In the genomic region with DNA sequence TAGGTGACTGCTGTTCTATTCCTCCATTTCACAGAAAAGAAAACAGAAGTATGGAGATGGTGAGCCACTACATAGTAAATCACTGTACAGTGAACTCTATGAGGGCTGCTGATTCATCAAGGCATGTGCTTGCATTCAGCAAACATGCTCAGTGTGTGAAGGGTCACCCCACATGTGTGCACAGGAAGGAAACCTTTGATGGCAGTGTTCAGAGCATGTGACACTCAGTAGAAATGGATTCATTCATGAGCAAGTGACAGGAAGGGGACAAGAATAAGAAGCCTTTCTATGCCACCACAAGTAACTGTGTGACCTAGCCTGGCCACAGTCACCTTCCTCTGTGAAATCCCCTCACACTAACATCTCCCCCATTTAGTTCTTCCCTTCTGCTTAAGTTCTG, we compare ENCODE assay signal across 19 mouse cellular contexts. TPM values are rescaled to one million over a fixed set of nuclear protein-coding genes. Genes with fewer than 3 reads are reported as not detected.
DNase-seq lines count a peak whose midpoint lies in the region; ATAC-seq and TF ChIP-seq lines count a peak whose summit lies in the region.
"Had no signal": no experiment of that assay in that cellular context is flagged by ENCODE, and none has a peak within 500 bp of the region (broad histone marks: within the 10 kb centered on the region; RNA-seq: fewer than 3 reads in every experiment).

No protein-coding gene starts in this region.

- no peak for ATAC-seq in liver, embryonic 11.5 days (replicated peaks; ENCODE audit: low FRiP score)
- ATAC-seq in liver, postnatal 0 days, result peak; percentile 97
- ATAC-seq: forebrain, embryonic 15.5 days; midbrain, embryonic 15.5 days had no signal

- no peak overlapping the region for H3K9ac ChIP-seq in liver, adult 2 months (ENCODE audit: low read depth, low read length)
- H3K9ac ChIP-seq in liver, embryonic 11.5 days (ENCODE audit: low read depth, low read length), result no peak overlapping the region
- H3K9ac ChIP-seq in liver, postnatal 0 days (replicated peaks), result no peak overlapping the region
- H3K9ac ChIP-seq: forebrain, embryonic 15.5 days; heart, embryonic 13.5 days; limb, embryonic 15.5 days; midbrain, embryonic 15.5 days had no signal

- H3K4me2 ChIP-seq in liver, embryonic 11.5 days, result no peak overlapping the region
- no peak overlapping the region for H3K4me2 ChIP-seq in liver, postnatal 0 days (ENCODE audit: low read depth, low read length)
- H3K4me2 ChIP-seq: forebrain, embryonic 15.5 days; heart, embryonic 13.5 days; limb, embryonic 15.5 days; midbrain, embryonic 15.5 days had no signal

- no peaks in the 10 kb centered on the region for H3K36me3 ChIP-seq in liver, adult 2 months (ENCODE audit: control insufficient read depth, insufficient read depth, low read length)
- no peaks in the 10 kb centered on the region for H3K36me3 ChIP-seq in liver, embryonic 11.5 days (ENCODE audit: control insufficient read depth, insufficient read depth, low read length)
- H3K36me3 ChIP-seq in liver, postnatal 0 days (replicated peaks; ENCODE audit: insufficient read depth, low read length), result no peaks in the 10 kb centered on the region
- H3K36me3 ChIP-seq: forebrain, embryonic 15.5 days; G1E; heart, embryonic 13.5 days; limb, embryonic 15.5 days; midbrain, embryonic 15.5 days had no signal

- no peak overlapping the region for H3K27ac ChIP-seq in liver, adult 2 months (replicated peaks; ENCODE audit: insufficient read depth, low read depth, low read length)
- H3K27ac ChIP-seq in liver, embryonic 11.5 days (ENCODE audit: low read depth, low read length), result no peak overlapping the region
- H3K27ac ChIP-seq in liver, postnatal 0 days (ENCODE audit: low read depth), result peak overlapping the region; percentile 52; the same call in 1 of the 2 replicates
- H3K27ac ChIP-seq: forebrain, embryonic 15.5 days; heart, embryonic 13.5 days; limb, embryonic 15.5 days; midbrain, embryonic 15.5 days had no signal

- DNase-seq in liver, adult 2 months (ENCODE audit: extremely low read depth, low read depth, low spot score), result peak; percentile 75
- no peak for DNase-seq in liver, embryonic 11.5 days (ENCODE audit: low spot score)
- peak; percentile 34 for DNase-seq in 3T3-L1 (ENCODE audit: low read depth, low spot score)
- DNase-seq in adipocyte (ENCODE audit: low spot score), result peak; percentile 26
- DNase-seq in liver, postnatal 0 days, result peak; percentile 47
- no peak for DNase-seq in left cerebral cortex, postnatal 25 days (ENCODE audit: low spot score in 2 of 2)
- no peak for DNase-seq in frontal cortex, postnatal 25 days (ENCODE audit: low spot score in 2 of 2)
- no peak for DNase-seq in layer of hippocampus, adult 8-10 months (ENCODE audit: low spot score in 2 of 2)
- DNase-seq: adrenal gland, postnatal 14 days; cerebellum, adult 9-11 months; heart, postnatal 4 days; kidney, adult 18-20 months; kidney, postnatal 14 days; lung, postnatal 4 days had no signal

- no peak for TF ChIP-seq POLR2A in liver, adult 2 months (IDR thresholded peaks at IDR 0.05; ENCODE audit: extremely low read depth, insufficient read depth, low read length)

- H3K27me3 ChIP-seq in liver, adult 2 months (ENCODE audit: control insufficient read depth, insufficient read depth, low read length), result no peaks in the 10 kb centered on the region
- H3K27me3 ChIP-seq in liver, embryonic 11.5 days (replicated peaks; ENCODE audit: control insufficient read depth, insufficient read depth, low read length), result no peaks in the 10 kb centered on the region
- H3K27me3 ChIP-seq in liver, postnatal 0 days (ENCODE audit: insufficient read depth, low read length), result no peaks in the 10 kb centered on the region
- H3K27me3 ChIP-seq: forebrain, embryonic 15.5 days; limb, embryonic 15.5 days; midbrain, embryonic 15.5 days had no signal

- peaks cover 12% of the 10 kb centered on the region for H3K4me1 ChIP-seq in liver, adult 2 months (ENCODE audit: control insufficient read depth, insufficient read depth, low read length)
- no peaks in the 10 kb centered on the region for H3K4me1 ChIP-seq in liver, embryonic 11.5 days (replicated peaks; ENCODE audit: control insufficient read depth, insufficient read depth, low read length)
- H3K4me1 ChIP-seq in liver, postnatal 0 days (ENCODE audit: insufficient read depth), result peaks cover 19% of the 10 kb centered on the region
- H3K4me1 ChIP-seq: forebrain, embryonic 15.5 days; limb, embryonic 15.5 days; midbrain, embryonic 15.5 days had no signal

- no peaks in the 10 kb centered on the region for H3K79me2 ChIP-seq in liver, adult 2 months (ENCODE audit: control insufficient read depth, insufficient read depth, low read length)

- TF ChIP-seq CTCF in liver, adult 2 months (IDR thresholded peaks at IDR 0.05; ENCODE audit: low read depth, low read length), result no peak
- no peak for TF ChIP-seq CTCF in liver, postnatal 0 days (IDR thresholded peaks at IDR 0.05; ENCODE audit: low read depth)

- TF ChIP-seq EP300 in liver, postnatal 0 days (IDR thresholded peaks at IDR 0.05; ENCODE audit: low read depth), result 0 out of 2 replicates have a peak, but pooled peaks have one; percentile 38

- no peaks in the 10 kb centered on the region for H3K9me3 ChIP-seq in liver, embryonic 11.5 days (ENCODE audit: control insufficient read depth, low read length)
- H3K9me3 ChIP-seq in liver, postnatal 0 days (ENCODE audit: low read length), result no peaks in the 10 kb centered on the region
- H3K9me3 ChIP-seq: forebrain, embryonic 15.5 days; G1E; heart, embryonic 13.5 days; limb, embryonic 15.5 days; midbrain, embryonic 15.5 days had no signal

- intact Hi-C loops in left cerebral cortex, postnatal 25 days (cut with DNase I), result no loop called here

- H3K4me3 ChIP-seq in liver, adult 2 months (ENCODE audit: insufficient read depth, low read depth, low read length), result no peak overlapping the region
- no peak overlapping the region for H3K4me3 ChIP-seq in liver, embryonic 11.5 days (ENCODE audit: low read depth, low read length)
- H3K4me3 ChIP-seq in liver, postnatal 0 days (ENCODE audit: low read depth, low read length), result no peak overlapping the region
- H3K4me3 ChIP-seq: forebrain, embryonic 15.5 days; heart, embryonic 13.5 days; limb, embryonic 15.5 days; midbrain, embryonic 15.5 days had no signal

RNA-seq across cellular contexts. Expression of a gene that starts 38.6 kb away (rescaled TPM):
- total RNA-seq in liver, adult 2 months (2014; rRNA removed), result 13.6 and 17.1 TPM in 2 replicates
- 51.0 and 58.8 TPM in 2 replicates for polyA plus RNA-seq in liver, adult 2 months (2012; rRNA removed)
- polyA plus RNA-seq in liver, embryonic 11.5 days (2014; fragmentation: Nextera tagmentation; extraction: Ambion mirVana), result 64.9 and 66.2 TPM in 2 replicates
- polyA plus RNA-seq in liver, postnatal 0 days (2015; fragmentation: Nextera tagmentation; extraction: Ambion mirVana), result 30.6 and 39.7 TPM in 2 replicates
- 10 to 100 TPM; 29.4 to 29.8 TPM for total RNA-seq in left cerebral cortex, postnatal 25 days (2021)
- 10 to 100 TPM; 34.1 to 54.9 (median 44.9) TPM for total RNA-seq in layer of hippocampus, adult 8-10 months (2022)

Comparison
In these comparisons a context has a peak if more than half of its experiments do, and no peak if none do; other contexts are left out.
1. DNase-seq: peak in liver, adult 2 months (single experiment), 3T3-L1 (single experiment), adipocyte (single experiment) and liver, postnatal 0 days (single experiment); none in liver, embryonic 11.5 days (single experiment), left cerebral cortex, postnatal 25 days (0 of 2), frontal cortex, postnatal 25 days (0 of 2) and layer of hippocampus, adult 8-10 months (0 of 2).